Mouse (Mus musculus) stomach, embryonic 15.5 days (tissue): ENCODE results near the gene Aim2. TPM values are rescaled to one million over a fixed set of nuclear protein-coding genes. Genes with fewer than 3 reads are reported as not detected.

Source experiments
- ATAC-seq: fragments of 200-750 bp; cut with Nextera tagmentation; 2 replicates; pipeline ENCODE4 v1.8.0; 2017; ENCODE audit warnings: low read depth, moderate number of reproducible peaks, moderate TSS enrichment; ENCODE audit not compliant: insufficient read depth, low FRiP score
- H3K27ac ChIP-seq: fragments of 300-500 bp; sonication (generic); 2 replicates; pipeline ENCODE4 v1.5.1; 2015; ENCODE audit warnings: mild to moderate bottlenecking, inconsistent platforms
- H3K27me3 ChIP-seq: fragments of 300-500 bp; sonication (generic); replicated peaks from 2 replicates; pipeline ENCODE4 v1.6.1; 2015; ENCODE audit warnings: inconsistent platforms
- H3K36me3 ChIP-seq: fragments of 300-500 bp; sonication (generic); 2 replicates; pipeline ENCODE4 v1.6.1; 2015; ENCODE audit warnings: inconsistent platforms
- H3K4me1 ChIP-seq: fragments of 300-500 bp; sonication (generic); 2 replicates; pipeline ENCODE4 v1.6.1; 2015; ENCODE audit warnings: inconsistent platforms
- H3K4me2 ChIP-seq: fragments of 300-500 bp; sonication (generic); 2 replicates; pipeline ENCODE4 v1.6.1; 2015; ENCODE audit warnings: mild to moderate bottlenecking, inconsistent platforms
- H3K4me3 ChIP-seq: fragments of 300-500 bp; sonication (generic); replicated peaks from 2 replicates; pipeline ENCODE4 v1.5.1; 2015; ENCODE audit warnings: inconsistent platforms
- H3K9ac ChIP-seq: fragments of 300-500 bp; sonication (generic); 2 replicates; pipeline ENCODE4 v1.6.1; 2015; ENCODE audit warnings: inconsistent platforms
- H3K9me3 ChIP-seq: fragments of 300-500 bp; sonication (generic); 2 replicates; pipeline ENCODE4 v1.6.1; 2016; ENCODE audit warnings: inconsistent platforms
- WGBS: fragments of 180-500 bp; shearing (Covaris S2); methylation state at CpG from one replicate; pipeline ENCODE4 v1.1.7; 2015; 5-methylcytosine and 5-hydroxymethylcytosine counted together
- polyA plus RNA-seq: library from polyadenylated mRNA; unstranded; fragments of >200 nt; fragmentation: Nextera tagmentation; extraction: Ambion mirVana; gene quantifications from 2 replicates; pipeline ENCODE4 v1.2.1, GENCODE M21; 2015

Gene Aim2
- polyA plus RNA-seq, 1 experiment from 2014 or later = 3.3 TPM

DNA sequence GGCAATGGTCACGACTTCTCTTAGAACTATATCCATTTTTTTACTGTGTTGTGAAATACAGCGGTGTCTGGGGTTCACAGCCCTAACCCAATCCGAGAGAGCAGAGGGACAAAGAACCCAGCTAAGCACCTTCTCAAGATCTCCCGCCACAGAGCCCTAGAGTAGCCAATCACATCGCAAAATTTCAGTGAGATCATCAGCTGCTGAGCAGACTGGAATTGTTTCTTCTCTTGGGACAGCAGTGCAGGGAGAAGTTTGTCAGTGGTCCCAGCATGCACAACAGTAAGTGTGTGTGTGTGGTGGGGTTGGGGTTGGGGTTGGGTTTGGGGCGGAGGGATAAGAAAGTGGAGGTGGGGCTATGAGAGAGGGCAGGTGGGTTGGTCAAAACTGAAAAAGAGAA is 733 bp upstream of the Aim2 start:
- peak overlapping the region; percentile 46 for H3K4me2 ChIP-seq
- 1% methylated on average over 6 of the region's 6 CpGs for WGBS
- ATAC-seq = peak; percentile 82
- H3K4me1 ChIP-seq = no peaks in the 10 kb centered on the region
- H3K27ac ChIP-seq = no peak overlapping the region
- no peaks in the 10 kb centered on the region for H3K9me3 ChIP-seq
- no peak overlapping the region for H3K9ac ChIP-seq
- H3K36me3 ChIP-seq = no peaks in the 10 kb centered on the region
- peak overlapping the region; percentile 18 for H3K4me3 ChIP-seq
- H3K27me3 ChIP-seq = no peaks in the 10 kb centered on the region

DNA sequence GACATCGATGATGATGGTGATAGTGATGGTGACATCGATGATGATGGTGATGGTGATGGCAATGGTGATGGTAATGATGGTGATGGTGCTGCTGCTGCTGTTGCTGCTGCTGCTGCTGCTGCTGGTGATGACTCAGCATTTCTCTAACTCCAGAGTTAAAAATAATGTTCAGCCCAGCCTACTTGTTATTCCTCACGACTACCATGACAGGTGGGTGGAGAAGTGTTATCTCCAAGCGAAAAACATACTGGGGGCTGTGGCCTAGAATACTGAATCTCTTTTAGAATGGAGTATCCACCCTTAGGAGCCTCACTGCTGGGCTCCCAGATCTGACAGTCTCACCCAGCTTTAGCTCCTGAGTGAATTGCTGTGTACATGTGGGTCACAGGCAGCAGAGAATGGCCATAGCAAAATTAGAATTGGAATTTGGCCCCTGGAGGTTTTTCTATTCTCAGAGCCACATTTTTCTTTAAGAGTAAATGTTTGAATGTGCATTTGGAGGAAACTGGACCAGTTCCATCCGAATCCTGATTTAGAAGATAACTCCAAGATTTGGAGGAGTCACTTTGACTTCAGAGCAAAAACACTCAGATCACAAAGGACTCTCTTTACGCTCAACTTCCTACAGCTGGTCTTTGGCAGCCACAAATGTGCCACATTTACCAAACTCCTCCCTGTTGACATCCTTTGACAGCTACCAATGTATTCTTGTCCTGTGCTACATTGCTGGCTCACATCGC is 4.6 kb downstream of the Aim2 start:
- Histone ChIP-seq H3K4me2 (no peak overlapping the region), H3K27ac (no peak overlapping the region), H3K4me3 (no peak overlapping the region), H3K27me3 (no peaks in the 10 kb centered on the region), H3K36me3 (no peaks in the 10 kb centered on the region), H3K4me1 (no peaks in the 10 kb centered on the region), H3K9me3 (no peaks in the 10 kb centered on the region), H3K9ac (no peak overlapping the region)
- 77% methylated on average over 7 of the region's 7 CpGs for WGBS
- peak; percentile 31; the same call in 1 of the 2 replicates for ATAC-seq

DNA sequence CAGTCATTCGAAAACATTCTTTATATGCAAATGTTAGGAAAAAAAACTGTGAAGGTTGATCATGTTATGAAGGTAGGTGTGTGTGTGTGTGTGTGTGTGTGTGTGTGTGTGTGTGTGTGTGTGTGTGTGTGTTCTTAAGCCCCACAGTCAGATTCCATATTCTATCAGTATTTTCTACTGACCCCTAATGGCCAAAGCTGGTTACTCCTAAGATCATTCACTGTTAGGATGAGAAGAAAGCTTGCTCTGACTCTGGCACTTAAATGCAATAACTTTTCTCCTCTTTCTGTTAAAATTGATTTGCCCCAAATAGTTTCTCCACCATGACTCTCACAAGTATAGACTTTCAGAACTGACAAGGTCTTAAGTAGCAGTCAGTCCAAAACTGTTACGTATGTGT is 6.0 kb downstream of the Aim2 start:
- H3K27ac ChIP-seq = no peak overlapping the region
- no peak overlapping the region for H3K9ac ChIP-seq
- H3K4me1 ChIP-seq = no peaks in the 10 kb centered on the region
- WGBS = 88% methylated on average over 2 of the region's 2 CpGs
- H3K27me3 ChIP-seq = no peaks in the 10 kb centered on the region
- no peak for ATAC-seq
- H3K9me3 ChIP-seq = no peaks in the 10 kb centered on the region
- H3K4me3 ChIP-seq = no peak overlapping the region
- no peaks in the 10 kb centered on the region for H3K36me3 ChIP-seq
- H3K4me2 ChIP-seq = no peak overlapping the region

DNA sequence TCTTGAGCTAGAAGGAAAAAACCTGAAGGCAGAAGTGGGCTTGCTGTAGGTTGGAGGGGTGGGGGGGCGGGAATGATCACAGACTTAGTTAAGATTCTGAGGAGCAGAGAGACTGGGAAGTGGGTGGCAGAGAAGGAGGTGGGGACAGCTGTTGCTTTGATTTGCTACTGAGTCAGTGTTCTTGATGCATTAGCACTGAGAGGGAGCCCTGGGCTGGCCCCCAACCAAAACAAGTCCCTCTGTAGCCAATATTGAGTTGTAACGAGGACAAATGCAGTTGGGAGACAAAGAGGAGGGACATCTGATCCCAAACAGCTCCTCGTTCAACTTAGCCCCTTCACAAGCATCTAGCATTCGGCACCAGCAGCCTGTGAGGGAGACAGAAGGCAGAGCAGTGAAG is 7.1 kb downstream of the Aim2 start:
- Histone ChIP-seq H3K9me3 (no peaks in the 10 kb centered on the region), H3K4me1 (no peaks in the 10 kb centered on the region), H3K27ac (no peak overlapping the region), H3K9ac (no peak overlapping the region), H3K4me3 (no peak overlapping the region), H3K36me3 (no peaks in the 10 kb centered on the region), H3K27me3 (no peaks in the 10 kb centered on the region), H3K4me2 (no peak overlapping the region)
- ATAC-seq = no peak
- 41% methylated on average over 4 of the region's 4 CpGs for WGBS

DNA sequence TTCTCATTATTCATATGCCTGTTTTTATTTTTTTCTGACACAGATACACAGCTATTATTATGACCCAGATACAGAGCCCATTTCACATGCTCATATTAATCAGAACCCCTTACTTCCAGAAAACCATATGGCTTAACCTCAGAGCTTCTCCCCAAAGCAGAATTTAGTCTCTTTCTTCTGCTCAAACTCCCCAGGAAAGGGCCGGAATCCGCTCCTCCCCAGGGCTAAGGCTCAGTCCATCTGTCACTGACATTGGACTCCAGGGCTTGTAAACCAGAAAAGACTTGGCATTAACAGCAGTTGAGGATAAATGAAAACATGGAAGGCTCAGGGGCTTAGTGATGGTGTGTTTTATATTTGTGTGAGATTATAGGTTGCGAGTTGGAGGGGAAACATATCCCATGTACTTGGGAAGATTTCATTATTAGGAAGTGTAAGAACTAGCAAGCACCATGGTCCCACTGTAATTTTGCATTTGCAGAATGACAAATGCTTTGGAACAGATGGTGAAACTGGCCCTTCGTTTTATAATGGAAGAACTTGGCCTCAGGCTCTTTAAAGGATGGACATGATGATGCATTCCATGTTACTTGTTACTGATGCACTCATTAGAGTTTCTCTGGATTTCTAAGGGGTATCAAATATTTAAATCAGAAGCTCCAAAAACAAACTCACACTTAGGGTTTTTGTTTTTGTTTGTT is 9.1 kb downstream of the Aim2 start:
- H3K9me3 ChIP-seq = no peaks in the 10 kb centered on the region
- H3K27ac ChIP-seq = no peak overlapping the region
- no peak overlapping the region for H3K4me2 ChIP-seq
- H3K4me3 ChIP-seq = no peak overlapping the region
- H3K4me1 ChIP-seq = no peaks in the 10 kb centered on the region
- 74% methylated on average over 4 of the region's 4 CpGs for WGBS
- no peaks in the 10 kb centered on the region for H3K36me3 ChIP-seq
- H3K9ac ChIP-seq = no peak overlapping the region
- no peak for ATAC-seq
- no peaks in the 10 kb centered on the region for H3K27me3 ChIP-seq

DNA sequence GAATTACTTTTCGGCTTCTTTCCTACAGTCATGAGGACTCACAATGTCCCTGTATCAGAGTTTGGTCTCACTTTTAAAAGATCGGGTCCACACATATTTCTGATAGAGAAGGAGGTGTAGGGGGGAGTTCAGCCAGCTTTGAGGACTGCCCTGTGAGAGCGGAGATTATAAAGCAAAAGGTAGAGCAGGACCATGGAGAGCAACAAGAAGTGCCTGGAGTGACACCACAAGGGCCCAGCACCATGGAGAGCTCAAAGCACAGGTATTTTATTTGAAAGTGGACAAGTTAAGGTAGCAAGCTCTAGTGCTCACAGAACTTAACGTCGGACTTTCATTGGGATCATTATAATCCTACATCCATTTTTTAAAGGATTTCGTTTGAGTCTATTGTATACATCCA is 11.0 kb downstream of the Aim2 start:
- no peak overlapping the region for H3K4me2 ChIP-seq
- no peak overlapping the region for H3K4me3 ChIP-seq
- H3K27me3 ChIP-seq = peaks cover 7% of the 10 kb centered on the region; the same call in 1 of the 2 replicates
- ATAC-seq = no peak
- no peak overlapping the region for H3K27ac ChIP-seq
- no peak overlapping the region for H3K9ac ChIP-seq
- no peaks in the 10 kb centered on the region for H3K9me3 ChIP-seq
- no peaks in the 10 kb centered on the region for H3K36me3 ChIP-seq
- peaks cover 7% of the 10 kb centered on the region; the same call in 1 of the 2 replicates for H3K4me1 ChIP-seq
- WGBS = 21% methylated on average over 6 of the region's 6 CpGs

DNA sequence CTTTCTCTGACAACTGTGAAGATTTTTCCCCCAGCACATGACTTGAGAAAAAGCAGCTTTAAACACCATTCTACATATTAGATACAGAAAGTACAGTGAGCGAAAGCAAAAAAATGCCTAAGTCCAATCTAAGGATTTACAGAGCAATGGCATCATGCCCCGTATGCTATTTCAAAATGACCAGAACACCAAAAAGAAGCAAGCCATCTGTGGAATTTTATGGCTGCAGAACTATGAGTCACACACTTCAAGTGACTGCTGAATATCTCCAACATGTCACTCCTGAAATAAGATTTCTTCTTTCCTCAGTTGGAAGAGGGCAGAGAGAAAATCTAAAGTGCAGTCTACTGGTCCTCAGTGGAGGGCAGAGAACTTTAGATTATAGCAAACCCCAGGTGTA is 12.8 kb downstream of the Aim2 start:
- H3K4me2 ChIP-seq = no peak overlapping the region
- WGBS = 85% methylated on average over 2 of the region's 2 CpGs
- H3K27me3 ChIP-seq = peaks cover 21% of the 10 kb centered on the region
- peaks cover 14% of the 10 kb centered on the region for H3K4me1 ChIP-seq
- H3K36me3 ChIP-seq = no peaks in the 10 kb centered on the region
- H3K9me3 ChIP-seq = no peaks in the 10 kb centered on the region
- ATAC-seq = no peak
- no peak overlapping the region for H3K27ac ChIP-seq
- H3K4me3 ChIP-seq = no peak overlapping the region
- no peak overlapping the region for H3K9ac ChIP-seq

DNA sequence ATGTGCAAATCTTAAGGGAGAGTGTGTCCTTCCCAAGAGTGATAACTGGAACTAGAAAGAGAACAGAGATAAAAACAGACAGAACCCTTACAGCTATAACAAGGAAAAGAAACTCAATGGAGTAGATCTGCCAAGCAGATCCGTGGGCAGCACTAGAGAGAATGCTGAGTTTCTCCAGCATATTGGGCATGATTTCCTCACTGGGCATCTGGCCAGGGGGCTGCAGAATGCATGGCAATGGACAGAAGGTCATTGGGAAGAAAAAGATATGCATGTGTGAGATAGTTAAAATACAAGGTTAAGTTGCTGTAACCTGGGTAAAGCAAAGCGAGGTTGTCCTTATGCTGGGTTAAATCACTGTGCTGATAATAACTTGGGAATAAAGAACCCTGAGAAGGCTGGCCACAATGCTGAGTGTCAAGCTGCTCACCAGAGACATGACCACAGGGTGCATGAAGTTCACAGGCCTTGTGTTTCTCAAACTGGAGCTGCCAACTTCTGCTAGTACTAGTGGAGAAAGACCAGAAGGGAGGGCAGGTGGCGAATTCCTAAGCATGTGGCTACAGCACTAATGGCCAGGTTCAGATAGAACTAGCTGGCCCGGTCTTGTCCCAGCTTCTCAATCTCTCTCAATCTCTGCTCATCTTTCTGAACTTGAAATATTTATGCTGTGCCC is 13.6 kb downstream of the Aim2 start:
- no peaks in the 10 kb centered on the region for H3K9me3 ChIP-seq
- ATAC-seq = no peak
- peaks cover 21% of the 10 kb centered on the region for H3K27me3 ChIP-seq
- H3K9ac ChIP-seq = no peak overlapping the region
- WGBS = 83% methylated on average over 4 of the region's 4 CpGs
- H3K36me3 ChIP-seq = no peaks in the 10 kb centered on the region
- no peak overlapping the region for H3K27ac ChIP-seq
- no peak overlapping the region for H3K4me2 ChIP-seq
- peaks cover 14% of the 10 kb centered on the region for H3K4me1 ChIP-seq
- H3K4me3 ChIP-seq = no peak overlapping the region

DNA sequence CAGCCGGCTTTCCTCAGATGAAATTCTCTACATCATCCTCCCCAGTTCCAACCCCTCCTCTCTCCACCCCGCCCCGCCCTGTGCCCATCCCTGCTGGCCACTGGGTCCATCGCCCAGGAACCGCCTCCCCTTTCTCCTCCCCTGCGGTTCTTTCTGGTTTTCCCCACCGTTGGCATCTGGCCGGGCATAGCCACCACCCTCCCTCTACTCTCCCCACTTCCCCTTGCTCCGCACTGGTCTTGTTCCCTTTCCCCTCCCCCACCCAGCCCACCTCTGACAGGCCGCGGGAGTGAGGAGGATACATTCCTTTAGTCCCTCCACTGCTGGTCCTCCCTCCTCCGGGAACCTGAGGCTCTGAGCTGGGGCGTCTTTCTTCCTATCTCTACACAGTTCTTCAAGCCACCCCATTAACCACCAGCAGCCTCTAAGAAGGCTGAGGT is 15.3 kb downstream of the Aim2 start:
- WGBS = 2% methylated on average over 13 of the region's 13 CpGs
- H3K36me3 ChIP-seq = no peaks in the 10 kb centered on the region
- no peaks in the 10 kb centered on the region for H3K9me3 ChIP-seq
- H3K9ac ChIP-seq = no peak overlapping the region
- peaks cover 21% of the 10 kb centered on the region for H3K27me3 ChIP-seq
- peaks cover 14% of the 10 kb centered on the region for H3K4me1 ChIP-seq
- peak overlapping the region; percentile 52; the same call in 1 of the 2 replicates for H3K4me3 ChIP-seq
- H3K4me2 ChIP-seq = peak overlapping the region; percentile 92
- H3K27ac ChIP-seq = no peak overlapping the region
- peak; percentile 51; the same call in 1 of the 2 replicates for ATAC-seq

DNA sequence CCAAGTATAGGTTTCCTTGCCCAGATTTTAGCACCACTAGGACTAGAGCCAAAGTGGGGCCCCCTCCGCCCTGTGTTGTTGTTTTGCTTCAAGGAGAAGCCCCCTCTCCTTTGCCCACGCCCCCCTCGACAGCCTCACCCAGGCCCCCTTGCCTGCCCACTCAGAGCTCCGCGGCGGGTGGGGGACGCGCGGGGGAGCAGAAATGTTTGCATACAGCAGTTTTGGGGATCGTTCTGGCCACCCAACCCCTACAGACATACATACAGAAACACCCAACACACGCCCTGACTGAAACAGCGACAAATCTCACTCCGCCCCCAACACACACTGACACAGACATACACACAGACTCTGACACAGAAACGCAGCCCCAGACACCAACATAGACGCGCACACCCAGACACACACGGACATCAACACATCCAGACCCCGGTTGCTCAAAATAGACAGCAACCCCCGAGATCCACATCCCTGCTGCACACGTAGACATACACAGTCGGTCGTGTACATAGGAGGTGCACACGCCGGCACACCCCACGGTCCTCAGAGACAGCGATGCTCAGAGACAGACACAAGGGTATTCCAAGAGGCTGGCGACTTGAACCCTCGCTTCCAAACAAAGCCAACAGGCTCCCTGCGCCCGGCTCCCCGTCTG is 16.1 kb downstream of the Aim2 start:
- Histone ChIP-seq H3K9me3 (no peaks in the 10 kb centered on the region), H3K9ac (no peak overlapping the region), H3K4me2 (peak overlapping the region; percentile 92), H3K4me1 (peaks cover 14% of the 10 kb centered on the region), H3K27ac (no peak overlapping the region), H3K36me3 (no peaks in the 10 kb centered on the region), H3K4me3 (peak overlapping the region; percentile 52), H3K27me3 (peaks cover 21% of the 10 kb centered on the region)
- WGBS = under 1% methylated on average over 31 of the region's 31 CpGs
- 0 out of 2 replicates have a peak, but pooled peaks have one; percentile 25 for ATAC-seq

DNA sequence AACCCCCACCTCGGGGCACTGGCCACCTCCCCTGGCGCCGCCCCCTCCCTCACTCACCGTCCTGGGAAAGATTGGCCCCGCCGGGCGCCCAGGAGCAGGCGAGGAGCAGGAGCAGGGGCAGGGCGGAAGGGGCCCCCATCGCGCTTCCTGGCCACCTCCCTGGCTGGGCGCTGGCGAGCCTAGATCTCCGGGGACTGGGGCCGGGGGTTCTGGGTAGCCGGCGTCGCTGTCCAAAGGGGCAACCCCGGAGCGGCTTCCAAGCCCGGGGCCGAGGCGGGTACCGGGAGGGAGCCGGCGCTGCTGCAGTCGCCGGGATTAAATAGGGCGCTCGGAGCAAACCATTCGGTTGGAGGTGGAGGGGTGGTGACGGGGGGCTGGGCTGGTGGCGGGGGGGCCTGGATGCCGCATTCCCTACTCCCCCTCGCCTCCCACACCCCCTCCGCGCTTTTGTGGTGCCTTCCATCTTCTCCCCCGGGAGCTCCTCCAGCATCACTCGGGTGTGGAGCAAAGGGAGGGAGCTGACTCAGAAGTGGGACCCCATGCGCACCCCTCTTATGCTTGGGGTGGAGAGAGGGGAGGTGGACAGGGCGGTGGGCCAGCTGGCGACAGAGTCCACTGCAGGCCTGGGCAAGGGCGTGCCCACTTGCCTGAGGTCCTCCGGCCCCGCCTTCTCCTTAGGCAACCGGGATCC is 16.8 kb downstream of the Aim2 start, which contains the start of gene Cadm3:
Gene Cadm3 (minus strand): TSS at position 340 of the 691 bp plus-strand sequence.
- Histone ChIP-seq H3K4me1 (peaks cover 14% of the 10 kb centered on the region), H3K27ac (no peak within 1 kb of the TSS), H3K36me3 (no peaks in the 10 kb centered on the region), H3K4me3 (peak within 1 kb of the TSS; percentile 52), H3K27me3 (peaks cover 21% of the 10 kb centered on the region), H3K9me3 (no peaks in the 10 kb centered on the region), H3K9ac (no peak within 1 kb of the TSS), H3K4me2 (peak within 1 kb of the TSS; percentile 92)
- WGBS = 1% methylated on average over 45 of the region's 46 CpGs
- ATAC-seq = peak; percentile 55; the same call in 1 of the 2 replicates
